Mouse (Mus musculus) CH12.LX (cell line): ENCODE measurements around the gene Sall1. TPM values are rescaled to one million over a fixed set of nuclear protein-coding genes. Genes with fewer than 3 reads are reported as not detected.

Experiments
- DNase-seq: peaks from one replicate; pipeline ENCODE4 v3.0.0-alpha.2; 2013; ENCODE audit errors: extremely low read depth
- H3K27ac ChIP-seq: 2 replicates; pipeline ENCODE4 v1.5.1; 2012; ENCODE audit warnings: low read depth, mild to moderate bottlenecking, control low read depth, moderate library complexity; ENCODE audit not compliant: insufficient read depth
- H3K27me3 ChIP-seq: replicated peaks from 2 replicates; pipeline ENCODE3; 2012; ENCODE audit warnings: inconsistent platforms
- H3K36me3 ChIP-seq, 2 experiments: replicated peaks in 1 of 2; 2 replicates each; pipeline versions ENCODE3 to v1.6.1; 2012; ENCODE audit warnings: inconsistent platforms in 1 of 2, low read length in 1 of 2, mild to moderate bottlenecking in 1 of 2, mixed read lengths in 1 of 2, moderate library complexity in 1 of 2; ENCODE audit not compliant: control insufficient read depth in 1 of 2, insufficient read depth in 1 of 2
- H3K4me1 ChIP-seq, 2 experiments: 2 replicates each; pipeline ENCODE4 v1.6.1; 2012; ENCODE audit warnings: inconsistent platforms in 1 of 2, moderate library complexity in 1 of 2; ENCODE audit not compliant: insufficient read depth in 2 of 2, control insufficient read depth in 1 of 2
- H3K4me2 ChIP-seq: 2 replicates; pipeline ENCODE4 v1.6.1; 2012; ENCODE audit warnings: low read depth, mild to moderate bottlenecking, control low read depth; ENCODE audit not compliant: poor library complexity, insufficient read depth, severe bottlenecking
- H3K4me3 ChIP-seq, 3 experiments: fragments of 150-350 bp in 1 of 3; sonication (generic) in 1 of 3; replicated peaks in 1 of 3; 2 replicates each; pipeline versions ENCODE3 to v1.5.1; 2011 to 2012; ENCODE audit warnings: low read depth in 2 of 3, low read length in 2 of 3, mild to moderate bottlenecking in 2 of 3, moderate library complexity in 2 of 3, control low read depth in 1 of 3, improper control_type of control experiment in 1 of 3, inconsistent platforms in 1 of 3, mixed read lengths in 1 of 3; ENCODE audit not compliant: poor library complexity in 1 of 3
- H3K79me2 ChIP-seq: replicated peaks from 2 replicates; pipeline ENCODE4 v1.6.1; 2012; ENCODE audit warnings: mild to moderate bottlenecking, moderate library complexity; ENCODE audit not compliant: control insufficient read depth, poor library complexity, insufficient read depth, severe bottlenecking; ENCODE audit errors: extremely low read depth
- H3K9ac ChIP-seq: 2 replicates; pipeline ENCODE4 v1.6.1; 2012; ENCODE audit warnings: low read depth, mild to moderate bottlenecking, control low read depth, moderate library complexity; ENCODE audit not compliant: insufficient read depth
- H3K9me3 ChIP-seq: replicated peaks from 2 replicates; pipeline ENCODE3; 2012; ENCODE audit warnings: low read length, inconsistent platforms, mixed read lengths
- CHD1 ChIP-seq: IDR thresholded peaks from 2 replicates; pipeline ENCODE4 v1.6.1; 2012; ENCODE audit warnings: low read depth, low read length, improper control_type of control experiment, inconsistent platforms
- CHD2 ChIP-seq: IDR thresholded peaks from 2 replicates; pipeline ENCODE4 v1.6.1; 2011; ENCODE audit warnings: low read length, improper control_type of control experiment
- CTCF ChIP-seq, 2 experiments: IDR thresholded peaks in 1 of 2; conservative IDR thresholded peaks in 1 of 2; 2 replicates each; pipeline ENCODE4 v1.5.1; 2011 to 2012; ENCODE audit warnings: low read depth in 2 of 2, low read length in 2 of 2, improper control_type of control experiment in 1 of 2, inconsistent platforms in 1 of 2, mild to moderate bottlenecking in 1 of 2, moderate library complexity in 1 of 2
- ELF1 ChIP-seq: IDR thresholded peaks from 2 replicates; pipeline ENCODE4 v1.6.1; 2014; ENCODE audit warnings: low read depth, mild to moderate bottlenecking, inconsistent platforms, low read length, improper control_type of control experiment
- GABPA ChIP-seq: IDR thresholded peaks from 2 replicates; pipeline ENCODE4 v1.6.1; 2012; ENCODE audit warnings: low read depth, low read length, improper control_type of control experiment, inconsistent platforms; ENCODE audit not compliant: insufficient replicate concordance
- JUN ChIP-seq: IDR thresholded peaks from 2 replicates; pipeline ENCODE4 v1.6.1; 2011; ENCODE audit warnings: low read depth, mild to moderate bottlenecking, low read length, improper control_type of control experiment, moderate library complexity; ENCODE audit not compliant: insufficient read depth
- JUND ChIP-seq: conservative IDR thresholded peaks from 2 replicates; pipeline ENCODE4 v1.6.1; 2011; ENCODE audit warnings: low read depth, low read length, improper control_type of control experiment
- KAT2A ChIP-seq: IDR thresholded peaks from 2 replicates; pipeline ENCODE4 v1.6.1; 2012; ENCODE audit warnings: low read length, improper control_type of control experiment, inconsistent platforms; ENCODE audit not compliant: insufficient replicate concordance
- MAFK ChIP-seq: IDR thresholded peaks from 2 replicates; pipeline ENCODE4 v1.6.1; 2011; ENCODE audit warnings: low read length, improper control_type of control experiment; ENCODE audit not compliant: insufficient replicate concordance
- MAX ChIP-seq: IDR thresholded peaks from 2 replicates; pipeline ENCODE4 v1.6.1; 2011; ENCODE audit warnings: low read length, improper control_type of control experiment
- MEF2A ChIP-seq: IDR thresholded peaks from 2 replicates; pipeline ENCODE4 v1.6.1; 2014; ENCODE audit warnings: low read depth, mild to moderate bottlenecking, inconsistent platforms, low read length, improper control_type of control experiment, borderline replicate concordance
- MYC ChIP-seq: IDR thresholded peaks from 2 replicates; pipeline ENCODE4 v1.6.1; 2011; ENCODE audit warnings: low read depth, mild to moderate bottlenecking, improper control_type of control experiment, low read length
- NELFE ChIP-seq: IDR thresholded peaks from 2 replicates; pipeline ENCODE4 v1.6.1; 2011; ENCODE audit warnings: low read depth, low read length, improper control_type of control experiment
- PAX5 ChIP-seq: IDR thresholded peaks from 2 replicates; pipeline ENCODE4 v1.6.1; 2012; ENCODE audit warnings: low read length, inconsistent platforms, mixed read lengths
- POLR2A ChIP-seq: IDR thresholded peaks from 2 replicates; pipeline ENCODE4 v1.6.1; 2011; ENCODE audit warnings: low read depth, mild to moderate bottlenecking, improper control_type of control experiment, low read length
- POLR2AphosphoS2 ChIP-seq: IDR thresholded peaks from 2 replicates; pipeline ENCODE4 v1.6.1; 2011; ENCODE audit warnings: low read depth, low read length, improper control_type of control experiment
- RAD21 ChIP-seq: IDR thresholded peaks from 2 replicates; pipeline ENCODE4 v1.6.1; 2011; ENCODE audit warnings: low read depth, mild to moderate bottlenecking, low read length, improper control_type of control experiment, moderate library complexity
- RCOR1 ChIP-seq: conservative IDR thresholded peaks from 2 replicates; pipeline ENCODE4 v1.6.1; 2012; ENCODE audit warnings: low read depth, mild to moderate bottlenecking, inconsistent platforms, low read length, improper control_type of control experiment
- TBP ChIP-seq: conservative IDR thresholded peaks from 2 replicates; pipeline ENCODE4 v1.6.1; 2011; ENCODE audit warnings: low read depth, low read length, improper control_type of control experiment
- TCF12 ChIP-seq: IDR thresholded peaks from 2 replicates; pipeline ENCODE4 v1.6.1; 2014; ENCODE audit warnings: low read depth, mild to moderate bottlenecking, inconsistent platforms, low read length, improper control_type of control experiment
- UBTF ChIP-seq: IDR thresholded peaks from 2 replicates; pipeline ENCODE4 v1.6.1; 2012; ENCODE audit warnings: low read depth, mild to moderate bottlenecking, inconsistent platforms, low read length, improper control_type of control experiment, moderate library complexity
- USF2 ChIP-seq: conservative IDR thresholded peaks from 2 replicates; pipeline ENCODE4 v1.6.1; 2011; ENCODE audit warnings: low read depth, low read length, improper control_type of control experiment
- ZKSCAN1 ChIP-seq: IDR thresholded peaks from 2 replicates; pipeline ENCODE4 v1.6.1; 2012; ENCODE audit warnings: low read depth, inconsistent platforms, low read length, improper control_type of control experiment, borderline replicate concordance
- ZNF384 ChIP-seq: IDR thresholded peaks from 2 replicates; pipeline ENCODE4 v1.6.1; 2012; ENCODE audit warnings: low read depth, low read length, improper control_type of control experiment, inconsistent platforms
- dilution Hi-C: fragments of 300-500 bp; cut with MboI; formaldehyde crosslinking; loops from 2 replicates; pipeline ENCODE4 v1.14.3; 2020; ENCODE audit warnings: low sequenced_read_pairs; ENCODE audit not compliant: extremely low pct_unique_long_range_greater_than_20kb, extremely low pct_ligation_motif_present
- in situ Hi-C: fragments of 300-500 bp; cut with MboI; formaldehyde crosslinking; loops from 3 replicates; pipeline ENCODE4 v1.14.3; 2019; ENCODE audit warnings: low sequenced_read_pairs, low pct_ligation_motif_present, low pct_unique_long_range_greater_than_20kb, mixed read lengths
- polyA plus RNA-seq: library from polyadenylated mRNA; unstranded; fragments of >175 nt; gene quantifications from 2 replicates; pipeline ENCODE4 v1.2.1, GENCODE M21; 2012; ENCODE audit warnings: low read depth; ENCODE audit not compliant: insufficient read length
- total RNA-seq, 2 experiments: library from RNA; depleted of rRNA; stranded (reverse); fragments of 300-350 nt in 1 of 2; fragments of >200 nt in 1 of 2; gene quantifications; 2 replicates each; pipeline ENCODE4 v1.2.3; 2012 to 2014

Gene Sall1
- total and polyA plus RNA-seq, 3 experiments = not detected

DNA sequence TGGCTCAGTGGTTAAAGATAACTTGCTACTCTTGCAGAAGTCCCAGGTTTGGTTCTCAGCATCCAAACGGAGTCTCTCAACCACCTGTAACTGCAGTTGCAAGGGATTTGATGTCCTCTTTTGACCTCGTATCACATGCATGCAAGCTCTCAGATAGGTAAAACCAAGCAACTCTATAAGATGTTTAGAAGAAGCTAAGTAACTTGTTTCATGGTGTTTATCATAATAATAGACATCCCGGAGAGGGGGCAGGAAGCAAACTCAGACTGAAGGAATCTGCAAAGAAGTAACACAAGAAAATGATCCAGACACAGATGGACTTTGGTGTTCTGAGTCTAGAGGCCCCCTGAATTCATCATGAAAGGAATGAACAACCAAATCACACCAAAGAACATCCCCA, 55.0 kb downstream of the Sall1 start:
- dilution Hi-C loops = no loop called here
- TF ChIP-seq KAT2A (no peak), GABPA (no peak), POLR2AphosphoS2 (no peak), MAFK (no peak), RCOR1 (no peak), ZNF384 (no peak), MYC (no peak), PAX5 (no peak), MAX (no peak), RAD21 (no peak), MEF2A (no peak), CTCF (conservative IDR thresholded peaks at IDR 0.05 in 1 of 2, IDR thresholded peaks at IDR 0.05 in 1 of 2; ENCODE audit: low read depth in 2 of 2, low read length in 2 of 2) (no peak), JUND (no peak), NELFE (no peak)
- in situ Hi-C loops = no loop called here
- H3K4me1 ChIP-seq = no peaks in the 10 kb centered on the region
- no peaks in the 10 kb centered on the region for H3K79me2 ChIP-seq
- H3K27me3 ChIP-seq = no peaks in the 10 kb centered on the region
- no peaks in the 10 kb centered on the region for H3K36me3 ChIP-seq
- no peak overlapping the region for H3K4me3 ChIP-seq
- H3K27ac ChIP-seq = no peak overlapping the region
- DNase-seq = no peak
- no peak overlapping the region for H3K9ac ChIP-seq
- no peak overlapping the region for H3K4me2 ChIP-seq
- H3K9me3 ChIP-seq = peaks cover 53% of the 10 kb centered on the region

DNA sequence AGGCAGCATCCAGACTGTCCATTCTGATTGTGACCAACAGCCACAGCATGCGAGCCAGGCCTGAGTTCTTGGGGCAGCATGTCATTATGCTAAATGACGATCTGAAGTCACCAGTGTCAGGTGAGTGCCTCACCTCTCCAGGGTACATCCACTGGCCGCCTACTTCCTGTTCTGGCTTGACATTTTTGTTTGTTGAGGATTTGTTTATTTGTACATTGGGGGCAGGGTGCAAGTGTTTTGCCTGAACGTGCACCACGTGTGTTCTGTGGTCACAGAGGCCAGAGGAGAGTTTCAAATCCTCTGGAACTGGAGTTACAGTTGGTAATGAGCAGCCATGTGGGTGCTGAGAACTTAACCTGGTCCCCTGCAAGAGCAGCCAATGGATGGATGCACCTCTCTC, 60.5 kb downstream of the Sall1 start:
- H3K79me2 ChIP-seq = no peaks in the 10 kb centered on the region
- H3K4me1 ChIP-seq = no peaks in the 10 kb centered on the region
- no peaks in the 10 kb centered on the region for H3K36me3 ChIP-seq
- TF ChIP-seq JUN (no peak), USF2 (no peak), ZKSCAN1 (no peak), TBP (no peak), RCOR1 (no peak), NELFE (no peak), KAT2A (no peak), POLR2A (no peak), CHD1 (no peak), CHD2 (no peak), POLR2AphosphoS2 (no peak), TCF12 (no peak), ELF1 (no peak), CTCF (conservative IDR thresholded peaks at IDR 0.05 in 1 of 2, IDR thresholded peaks at IDR 0.05 in 1 of 2; ENCODE audit: low read depth in 2 of 2, low read length in 2 of 2) (no peak), UBTF (no peak), MAX (no peak)
- no peaks in the 10 kb centered on the region for H3K27me3 ChIP-seq
- dilution Hi-C loops (no loop called here), in situ Hi-C loops (no loop called here)
- DNase-seq = no peak
- peaks cover 65% of the 10 kb centered on the region for H3K9me3 ChIP-seq
- H3K9ac ChIP-seq = no peak overlapping the region
- no peak overlapping the region for H3K27ac ChIP-seq
- H3K4me3 ChIP-seq = no peak overlapping the region
- H3K4me2 ChIP-seq = no peak overlapping the region
